Mouse (Mus musculus) retina, adult 2 months (tissue): ENCODE measurements around the gene Pax6.

Source experiments
- DNase-seq: peaks from one replicate; pipeline ENCODE4 v3.0.0-alpha.2; 2012; ENCODE audit warnings: low read depth, low spot score

Pax6 gene

GRCm38 (mm10) chr2:105730704-105731103 lies 62.0 kb downstream of the Pax6 start:
- no peak for DNase-seq

- no peak for DNase-seq
Measured at GRCm38 (mm10) chr2:105736166-105736565, 67.5 kb downstream of the Pax6 start.

GRCm38 (mm10) chr2:105746896-105747295 lies 78.2 kb downstream of the Pax6 start:
- no peak for DNase-seq
